Mouse (Mus musculus) left cerebral cortex, postnatal 14 days (tissue): ENCODE measurements at regions not wholly inside any gene's neighbourhood (a gene's known extent, or its start where the extent isn't known, plus 50 kb on each side); places are given as distances from the start of the nearest gene placed in this dataset.
"Not testable (repeated sequence)": the region's sequence is repeated elsewhere in the genome, so short reads cannot be mapped to it uniquely, and the experiment has no call there.

ENCODE experiments used
- DNase-seq, 2 experiments: peaks; one replicate each; pipeline ENCODE4 v3.0.0; 2021 to 2022; ENCODE audit warnings: low spot score in 2 of 2, mixed read lengths in 1 of 2
- intact Hi-C: fragments of 180-260 bp; cut with DNase I; formaldehyde crosslinking; loops from one replicate; pipeline ENCODE4 v1.15.1; 2025

DNA sequence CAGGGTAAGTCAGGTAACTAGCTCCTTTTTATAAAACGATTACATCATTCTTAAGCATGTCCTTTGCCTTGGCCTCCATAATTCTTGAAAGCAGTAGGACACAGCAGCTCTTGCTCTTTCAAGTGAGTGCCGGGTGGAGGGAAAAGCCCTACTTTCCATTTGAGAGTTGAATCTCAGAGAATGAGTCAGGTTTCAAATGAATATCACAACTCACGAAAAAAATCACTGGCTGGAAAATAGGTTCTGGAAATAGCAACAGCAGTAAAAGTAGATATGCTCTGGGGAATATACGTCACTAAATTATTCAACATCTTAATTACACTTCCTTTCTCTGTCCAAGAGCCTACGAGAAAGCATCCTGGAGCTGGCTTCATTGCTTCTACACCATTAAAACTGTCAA lies 250.5 kb downstream of the Kcnc2 start:
- intact Hi-C loops, result no loop called here
- DNase-seq, result peak; percentile 31 to 76

- intact Hi-C loops, result no loop called here
- DNase-seq, result no peak
Measured at GRCm38 (mm10) chr10:112543051-112543450, 272.1 kb downstream of the Kcnc2 start.

GRCm38 (mm10) chr10:112571772-112572551 lies 301.0 kb downstream of the Kcnc2 start:
- intact Hi-C loops, result no loop called here
- DNase-seq, result no peak

- DNase-seq, result peak in 1 of 2 experiments; percentile 23
- intact Hi-C loops, result no loop called here
Measured at GRCm38 (mm10) chr10:112572556-112572955, 301.6 kb downstream of the Kcnc2 start.

DNA sequence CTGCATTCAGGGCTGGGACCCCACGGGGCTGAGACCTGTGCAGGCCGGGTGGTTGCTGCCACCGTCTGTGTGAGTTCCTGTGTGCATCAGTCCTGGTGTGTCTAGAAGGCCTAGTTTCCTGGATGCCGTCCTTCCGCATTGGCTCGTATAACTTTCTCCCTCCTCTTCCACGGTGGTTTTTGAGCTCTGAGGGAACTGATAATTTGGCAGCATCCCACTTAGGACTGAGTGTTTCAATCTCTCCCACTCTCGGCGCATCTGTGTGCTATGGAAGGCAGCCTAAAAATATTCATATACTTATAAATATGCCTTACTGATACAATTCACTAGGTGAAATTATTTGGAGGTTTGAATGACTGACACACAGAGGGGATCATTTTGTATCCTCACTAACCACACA lies 314.0 kb downstream of the Kcnc2 start:
- peak; percentile 2 to 5 for DNase-seq
- intact Hi-C loops, result no loop called here

GRCm38 (mm10) chr10:112594327-112594726 lies 323.4 kb downstream of the Kcnc2 start:
- DNase-seq, result no peak

GRCm38 (mm10) chr10:112605592-112605991 lies 323.2 kb downstream of the Atxn7l3b start:
- intact Hi-C loops, result no loop called here
- no peak for DNase-seq

More at GRCm38 (mm10) chr10:112594327-112594726, 323.4 kb downstream of the Kcnc2 start:
- intact Hi-C loops, result no loop called here

- intact Hi-C loops, result no loop called here
- DNase-seq, result no peak
Measured at GRCm38 (mm10) chr10:112607642-112608041, 321.2 kb downstream of the Atxn7l3b start.

GRCm38 (mm10) chr10:112611711-112612110 lies 317.1 kb downstream of the Atxn7l3b start:
- intact Hi-C loops, result no loop called here
- no peak for DNase-seq

DNA sequence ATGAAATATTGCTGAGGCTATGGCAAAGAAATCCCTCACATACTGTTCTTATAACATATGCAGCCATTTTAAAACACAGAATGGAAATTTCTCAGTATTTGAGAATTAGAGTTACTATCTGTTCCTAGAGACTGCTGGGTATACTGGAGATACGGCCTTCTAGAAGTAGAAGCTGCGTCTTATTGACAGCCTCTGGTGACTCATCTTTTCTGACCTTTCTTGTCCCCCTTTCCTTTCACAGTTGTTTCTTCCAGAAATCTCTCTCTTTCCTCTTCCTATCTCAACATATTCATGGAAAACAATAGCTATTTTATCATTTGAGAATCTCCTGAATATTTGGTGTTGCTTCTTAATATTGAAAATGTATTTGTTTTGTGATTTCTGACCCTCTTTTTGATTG lies 315.1 kb downstream of the Atxn7l3b start:
- no peak for DNase-seq
- intact Hi-C loops, result no loop called here

GRCm38 (mm10) chr10:112614226-112614625 lies 314.6 kb downstream of the Atxn7l3b start:
- intact Hi-C loops, result no loop called here
- no peak for DNase-seq

GRCm38 (mm10) chr10:112619740-112620139 lies 309.1 kb downstream of the Atxn7l3b start:
- intact Hi-C loops, result no loop called here

DNA sequence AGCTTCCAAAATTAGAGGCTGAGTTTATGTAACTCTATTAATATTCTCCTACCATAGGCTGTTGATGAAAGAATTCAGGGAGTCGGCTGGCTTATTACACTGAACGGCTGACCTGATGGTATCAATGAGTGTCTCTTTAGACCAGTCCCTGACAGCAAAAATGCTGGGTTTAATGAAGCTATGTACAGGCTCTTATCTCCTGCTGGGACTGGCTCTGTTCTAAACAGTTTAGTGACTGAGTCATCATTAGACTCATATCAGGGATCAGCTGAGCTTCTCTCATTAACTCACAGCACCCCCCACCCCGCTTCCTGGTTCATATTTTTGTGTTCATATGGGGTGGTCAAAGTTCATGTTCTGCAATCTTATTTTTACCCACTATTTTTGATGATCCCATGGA lies 299.0 kb downstream of the Atxn7l3b start:
- DNase-seq, result no peak
- intact Hi-C loops, result no loop called here

More at GRCm38 (mm10) chr10:112619740-112620139, 309.1 kb downstream of the Atxn7l3b start:
- peak in 1 of 2 experiments; percentile 5 for DNase-seq

GRCm38 (mm10) chr10:112635199-112635598 lies 293.6 kb downstream of the Atxn7l3b start:
- no peak for DNase-seq
- intact Hi-C loops, result no loop called here

- intact Hi-C loops, result no loop called here
Measured at GRCm38 (mm10) chr10:112636574-112636973, 292.2 kb downstream of the Atxn7l3b start.

GRCm38 (mm10) chr10:112640551-112640950 lies 288.2 kb downstream of the Atxn7l3b start:
- not testable (repeated sequence) for DNase-seq

More at GRCm38 (mm10) chr10:112636574-112636973, 292.2 kb downstream of the Atxn7l3b start:
- DNase-seq, result no peak

GRCm38 (mm10) chr10:112648986-112649385 lies 279.8 kb downstream of the Atxn7l3b start:
- intact Hi-C loops, result no loop called here
- no peak for DNase-seq

More at GRCm38 (mm10) chr10:112640551-112640950, 288.2 kb downstream of the Atxn7l3b start:
- intact Hi-C loops, result not testable (repeated sequence)
